In genomic region chr4:123232841-123233240, GRCm38 (mm10) we compare ENCODE assay signal across 17 mouse cellular contexts. TPM values are rescaled to one million over a fixed set of nuclear protein-coding genes. Genes with fewer than 3 reads are reported as not detected.
DNase-seq lines count a peak whose midpoint lies in the region; ATAC-seq and TF ChIP-seq lines count a peak whose summit lies in the region.
"Had no signal": no experiment of that assay in that cellular context is flagged by ENCODE, and none has a peak within 500 bp of the region (broad histone marks: within the 10 kb centered on the region; RNA-seq: fewer than 3 reads in every experiment).

No protein-coding gene starts in this region.

- 66% methylated on average over 3 of the region's 3 CpGs for WGBS in hindbrain, embryonic 12.5 days
- 64% methylated on average over 3 of the region's 3 CpGs for WGBS in hindbrain, embryonic 14.5 days
- 66% methylated on average over 3 of the region's 3 CpGs for WGBS in midbrain, embryonic 10.5 days
- 72% methylated on average over 3 of the region's 3 CpGs for WGBS in midbrain, postnatal 0 days
- 64% methylated on average over 3 of the region's 3 CpGs for WGBS in stomach, embryonic 15.5 days

- H3K36me3 ChIP-seq in hindbrain, embryonic 12.5 days, result no peaks in the 10 kb centered on the region
- no peaks in the 10 kb centered on the region for H3K36me3 ChIP-seq in hindbrain, embryonic 14.5 days (replicated peaks; ENCODE audit: control insufficient read depth, insufficient read depth)
- no peaks in the 10 kb centered on the region for H3K36me3 ChIP-seq in midbrain, embryonic 10.5 days
- no peaks in the 10 kb centered on the region for H3K36me3 ChIP-seq in midbrain, postnatal 0 days (ENCODE audit: insufficient read depth, low read length)
- H3K36me3 ChIP-seq in stomach, embryonic 15.5 days, result no peaks in the 10 kb centered on the region
- H3K36me3 ChIP-seq: midbrain, embryonic 15.5 days had no signal

- H3K27ac ChIP-seq in gastrocnemius, adult 2 months, result peak overlapping the region; percentile 8; the same call in 1 of the 2 replicates
- no peak overlapping the region for H3K27ac ChIP-seq in hindbrain, embryonic 12.5 days
- H3K27ac ChIP-seq in hindbrain, embryonic 14.5 days, result no peak overlapping the region
- 0 out of 2 replicates have a peak overlapping the region, but pooled peaks have one; percentile 6 for H3K27ac ChIP-seq in midbrain, embryonic 10.5 days (replicated peaks)
- H3K27ac ChIP-seq in midbrain, postnatal 0 days (ENCODE audit: low read depth, low read length), result no peak overlapping the region
- no peak overlapping the region for H3K27ac ChIP-seq in stomach, embryonic 15.5 days
- H3K27ac ChIP-seq: midbrain, embryonic 15.5 days had no signal

- H3K27me3 ChIP-seq in hindbrain, embryonic 12.5 days, result peaks cover 30% of the 10 kb centered on the region
- peaks cover 23% of the 10 kb centered on the region for H3K27me3 ChIP-seq in hindbrain, embryonic 14.5 days (ENCODE audit: control insufficient read depth, insufficient read depth, low read length)
- peaks cover 90% of the 10 kb centered on the region for H3K27me3 ChIP-seq in midbrain, embryonic 10.5 days (ENCODE audit: low read depth, poor library complexity, severe bottlenecking)
- H3K27me3 ChIP-seq in midbrain, postnatal 0 days (ENCODE audit: insufficient read depth, low read length), result peaks cover 16% of the 10 kb centered on the region
- H3K27me3 ChIP-seq in stomach, embryonic 15.5 days (replicated peaks), result no peaks in the 10 kb centered on the region; the same call in 1 of the 2 replicates

- no peak for DNase-seq in gastrocnemius, adult 2 months
- no peak for DNase-seq in gastrocnemius, postnatal 4 days (ENCODE audit: low spot score in 2 of 2)
- no peak for DNase-seq in hindbrain, embryonic 14.5 days (ENCODE audit: low spot score)
- no peak for DNase-seq in midbrain, embryonic 10.5 days (ENCODE audit: low spot score)
- no peak for DNase-seq in midbrain, postnatal 0 days (ENCODE audit: low spot score)
- no peak for DNase-seq in urinary bladder, postnatal 14 days (ENCODE audit: low spot score)
- DNase-seq: cerebellum, adult 9-10 months; forebrain, postnatal 0 days had no signal

- H3K4me2 ChIP-seq in hindbrain, embryonic 12.5 days (replicated peaks), result peak overlapping the region; percentile 73; the same call in 1 of the 2 replicates
- H3K4me2 ChIP-seq in hindbrain, embryonic 14.5 days (replicated peaks), result no peak overlapping the region; the same call in 1 of the 2 replicates
- H3K4me2 ChIP-seq in midbrain, postnatal 0 days (ENCODE audit: low read depth, low read length, poor library complexity, severe bottlenecking), result no peak overlapping the region
- H3K4me2 ChIP-seq in stomach, embryonic 15.5 days, result peak overlapping the region; percentile 86

- TF ChIP-seq CTCF in gastrocnemius, adult 2 months (IDR thresholded peaks at IDR 0.05), result no peak
- TF ChIP-seq CTCF in midbrain, postnatal 0 days (IDR thresholded peaks at IDR 0.05), result no peak

- H3K4me3 ChIP-seq in gastrocnemius, adult 2 months, result no peak overlapping the region; the same call in 1 of the 2 replicates
- H3K4me3 ChIP-seq in hindbrain, embryonic 12.5 days, result no peak overlapping the region
- H3K4me3 ChIP-seq in hindbrain, embryonic 14.5 days (replicated peaks; ENCODE audit: low read length), result no peak overlapping the region
- no peak overlapping the region for H3K4me3 ChIP-seq in midbrain, embryonic 10.5 days
- H3K4me3 ChIP-seq in midbrain, postnatal 0 days (ENCODE audit: low read depth, low read length), result no peak overlapping the region
- H3K4me3 ChIP-seq in stomach, embryonic 15.5 days (replicated peaks), result no peak overlapping the region

- H3K9me3 ChIP-seq in hindbrain, embryonic 12.5 days (replicated peaks), result no peaks in the 10 kb centered on the region
- H3K9me3 ChIP-seq in hindbrain, embryonic 14.5 days (ENCODE audit: control insufficient read depth, low read length), result no peaks in the 10 kb centered on the region
- H3K9me3 ChIP-seq in midbrain, embryonic 10.5 days (replicated peaks), result no peaks in the 10 kb centered on the region
- H3K9me3 ChIP-seq in midbrain, postnatal 0 days (ENCODE audit: low read length), result no peaks in the 10 kb centered on the region
- H3K9me3 ChIP-seq in stomach, embryonic 15.5 days, result no peaks in the 10 kb centered on the region
- H3K9me3 ChIP-seq: midbrain, embryonic 15.5 days had no signal

- no peak overlapping the region for H3K9ac ChIP-seq in hindbrain, embryonic 12.5 days
- H3K9ac ChIP-seq in hindbrain, embryonic 14.5 days, result no peak overlapping the region
- H3K9ac ChIP-seq in midbrain, postnatal 0 days (replicated peaks; ENCODE audit: low read length, poor library complexity, severe bottlenecking), result no peak overlapping the region
- no peak overlapping the region for H3K9ac ChIP-seq in stomach, embryonic 15.5 days
- H3K9ac ChIP-seq: forebrain, postnatal 0 days; midbrain, embryonic 15.5 days had no signal

- intact Hi-C loops in gastrocnemius, adult 2 months (cut with DNase I), result no loop called here

- no peak for ATAC-seq in hindbrain, embryonic 12.5 days (ENCODE audit: low FRiP score)
- no peak for ATAC-seq in hindbrain, embryonic 14.5 days (ENCODE audit: low FRiP score)
- no peak for ATAC-seq in midbrain, postnatal 0 days (ENCODE audit: low FRiP score)
- no peak for ATAC-seq in stomach, embryonic 15.5 days (ENCODE audit: insufficient read depth, low FRiP score, low read depth)
- ATAC-seq: inflammation-experienced regulatory T-cells, adult 6 months; midbrain, embryonic 15.5 days had no signal

- H3K4me1 ChIP-seq in hindbrain, embryonic 12.5 days, result peaks cover 22% of the 10 kb centered on the region
- 0 out of 2 replicates have a peak, but pooled peaks cover 4% of the 10 kb centered on the region for H3K4me1 ChIP-seq in hindbrain, embryonic 14.5 days (replicated peaks; ENCODE audit: control insufficient read depth, insufficient read depth, low read length)
- H3K4me1 ChIP-seq in midbrain, embryonic 10.5 days, result peaks cover 33% of the 10 kb centered on the region
- peaks cover 4% of the 10 kb centered on the region; the same call in 1 of the 2 replicates for H3K4me1 ChIP-seq in midbrain, postnatal 0 days (ENCODE audit: insufficient read depth, low read length)
- peaks cover 12% of the 10 kb centered on the region for H3K4me1 ChIP-seq in stomach, embryonic 15.5 days

RNA-seq across cellular contexts. Expression of gene Heyl, which starts 0.5 kb away (rescaled TPM):
- 1 to 10 TPM; 5.1 to 6.4 TPM for total RNA-seq in gastrocnemius, adult 2 months (2021)
- total RNA-seq in gastrocnemius, postnatal 4 days (2021), result 10 to 100 TPM; 25.9 to 30.8 TPM
- 8.6 and 10.1 TPM in 2 replicates for polyA plus RNA-seq in hindbrain, embryonic 12.5 days (2016; fragmentation: Nextera tagmentation; extraction: Ambion mirVana)
- polyA plus RNA-seq in hindbrain, embryonic 14.5 days (2014; fragmentation: Nextera tagmentation; extraction: Ambion mirVana), result 6.8 and 8.2 TPM in 2 replicates
- 8.0 and 9.8 TPM in 2 replicates for polyA plus RNA-seq in midbrain, embryonic 10.5 days (2016; fragmentation: Nextera tagmentation; extraction: Ambion mirVana)
- total RNA-seq in midbrain, postnatal 0 days (2014; rRNA removed), result 2.9 and 5.0 TPM in 2 replicates
- 4.7 and 5.1 TPM in 2 replicates for polyA plus RNA-seq in midbrain, postnatal 0 days (2015; fragmentation: Nextera tagmentation; extraction: Ambion mirVana)
- polyA plus RNA-seq in stomach, embryonic 15.5 days (2015; fragmentation: Nextera tagmentation; extraction: Ambion mirVana), result 14.1 and 18.9 TPM in 2 replicates
- total RNA-seq: CH12.LX; neutrophil, adult 5-6 weeks had no signal
- polyA plus RNA-seq: erythroblast, embryonic 14.5 days had no signal

RNA-seq across cellular contexts. Expression of gene Pabpc4, which starts 29.3 kb away (rescaled TPM):
- total RNA-seq in gastrocnemius, adult 2 months (2021), result 100 to 1,000 TPM; 325 to 341 TPM
- total RNA-seq in gastrocnemius, postnatal 4 days (2021), result 100 to 1,000 TPM; 209 to 262 TPM
- polyA plus RNA-seq in hindbrain, embryonic 12.5 days (2016; fragmentation: Nextera tagmentation; extraction: Ambion mirVana), result 36.1 and 36.4 TPM in 2 replicates
- 32.9 and 33.6 TPM in 2 replicates for polyA plus RNA-seq in hindbrain, embryonic 14.5 days (2014; fragmentation: Nextera tagmentation; extraction: Ambion mirVana)
- 41.4 and 48.3 TPM in 2 replicates for polyA plus RNA-seq in midbrain, embryonic 10.5 days (2016; fragmentation: Nextera tagmentation; extraction: Ambion mirVana)
- total RNA-seq in midbrain, postnatal 0 days (2014; rRNA removed), result 85.4 and 88.6 TPM in 2 replicates
- 23.5 and 25.0 TPM in 2 replicates for polyA plus RNA-seq in midbrain, postnatal 0 days (2015; fragmentation: Nextera tagmentation; extraction: Ambion mirVana)
- 49.0 and 50.2 TPM in 2 replicates for polyA plus RNA-seq in stomach, embryonic 15.5 days (2015; fragmentation: Nextera tagmentation; extraction: Ambion mirVana)

RNA-seq across cellular contexts. Expression of gene Nt5c1a, which starts 31.5 kb away (rescaled TPM):
- 10 to 100 TPM; 38.8 to 53.4 TPM for total RNA-seq in gastrocnemius, adult 2 months (2021)
- total RNA-seq in gastrocnemius, postnatal 4 days (2021), result 1 to 10 TPM; 3.3 to 9.3 TPM
- not detected in 2 replicates for polyA plus RNA-seq in hindbrain, embryonic 12.5 days (2016; fragmentation: Nextera tagmentation; extraction: Ambion mirVana)
- 0.17 TPM in 1 of 2 replicates, not detected in the other for polyA plus RNA-seq in hindbrain, embryonic 14.5 days (2014; fragmentation: Nextera tagmentation; extraction: Ambion mirVana)
- not detected in 2 replicates for polyA plus RNA-seq in midbrain, embryonic 10.5 days (2016; fragmentation: Nextera tagmentation; extraction: Ambion mirVana)
- total RNA-seq in midbrain, postnatal 0 days (2014; rRNA removed), result 1.9 and 2.4 TPM in 2 replicates
- polyA plus RNA-seq in midbrain, postnatal 0 days (2015; fragmentation: Nextera tagmentation; extraction: Ambion mirVana), result 0.33 and 0.45 TPM in 2 replicates
- polyA plus RNA-seq in stomach, embryonic 15.5 days (2015; fragmentation: Nextera tagmentation; extraction: Ambion mirVana), result not detected in 2 replicates
- total RNA-seq: CH12.LX; neutrophil, adult 5-6 weeks had no signal
- polyA plus RNA-seq: erythroblast, embryonic 14.5 days; inflammation-experienced regulatory T-cells, adult 6 months; limb, embryonic 11.5 days; liver, embryonic 16.5 days; midbrain, embryonic 15.5 days had no signal

RNA-seq across cellular contexts. Expression of gene Hpcal4, which starts 49.8 kb away (rescaled TPM):
- under 1 TPM in 1 of 2 experiments, not detected in 1; 0.08 TPM for total RNA-seq in gastrocnemius, adult 2 months (2021)
- total RNA-seq in gastrocnemius, postnatal 4 days (2021), result under 1 TPM; 0.29 to 0.36 TPM
- polyA plus RNA-seq in hindbrain, embryonic 12.5 days (2016; fragmentation: Nextera tagmentation; extraction: Ambion mirVana), result 2.7 and 3.7 TPM in 2 replicates
- polyA plus RNA-seq in hindbrain, embryonic 14.5 days (2014; fragmentation: Nextera tagmentation; extraction: Ambion mirVana), result 34.0 and 52.6 TPM in 2 replicates
- polyA plus RNA-seq in midbrain, embryonic 10.5 days (2016; fragmentation: Nextera tagmentation; extraction: Ambion mirVana), result 0.32 and 0.42 TPM in 2 replicates
- 53.7 and 64.5 TPM in 2 replicates for total RNA-seq in midbrain, postnatal 0 days (2014; rRNA removed)
- polyA plus RNA-seq in midbrain, postnatal 0 days (2015; fragmentation: Nextera tagmentation; extraction: Ambion mirVana), result 63.4 and 67.6 TPM in 2 replicates
- 3.5 and 3.6 TPM in 2 replicates for polyA plus RNA-seq in stomach, embryonic 15.5 days (2015; fragmentation: Nextera tagmentation; extraction: Ambion mirVana)
- total RNA-seq: CH12.LX; neutrophil, adult 5-6 weeks had no signal
- polyA plus RNA-seq: erythroblast, embryonic 14.5 days; inflammation-experienced regulatory T-cells, adult 6 months; liver, embryonic 16.5 days had no signal

Comparison
In these comparisons a context has a peak if more than half of its experiments do, and no peak if none do; other contexts are left out.
1. H3K27ac ChIP-seq: peak in gastrocnemius, adult 2 months (single experiment) and midbrain, embryonic 10.5 days (single experiment); none in hindbrain, embryonic 12.5 days (single experiment), hindbrain, embryonic 14.5 days (single experiment), midbrain, postnatal 0 days (single experiment) and stomach, embryonic 15.5 days (single experiment).
2. H3K4me2 ChIP-seq: peak in hindbrain, embryonic 12.5 days (single experiment) and stomach, embryonic 15.5 days (single experiment); none in hindbrain, embryonic 14.5 days (single experiment) and midbrain, postnatal 0 days (single experiment).